Mouse (Mus musculus) stomach, embryonic 16.5 days (tissue): Measurements from ENCODE around the gene Vmn2r-ps159. TPM values are rescaled to one million over a fixed set of nuclear protein-coding genes. Genes with fewer than 3 reads are reported as not detected.
"Not testable (repeated sequence)": the region's sequence is repeated elsewhere in the genome, so short reads cannot be mapped to it uniquely, and the experiment has no call there.

ENCODE experiments used
- ATAC-seq: fragments of 200-750 bp; cut with Nextera tagmentation; 2 replicates; pipeline ENCODE4 v1.8.0; 2017; ENCODE audit warnings: moderate number of reproducible peaks, moderate TSS enrichment; ENCODE audit not compliant: insufficient read depth, low FRiP score
- H3K27ac ChIP-seq: fragments of 300-500 bp; sonication (generic); 2 replicates; pipeline ENCODE4 v1.5.1; 2014; ENCODE audit warnings: low read length
- H3K27me3 ChIP-seq: fragments of 300-500 bp; sonication (generic); 2 replicates; pipeline ENCODE4 v1.6.1; 2014; ENCODE audit warnings: low read length, control low read depth, mixed read lengths; ENCODE audit not compliant: control insufficient read depth, insufficient read depth
- H3K36me3 ChIP-seq: fragments of 300-500 bp; sonication (generic); 2 replicates; pipeline ENCODE4 v1.6.1; 2014; ENCODE audit warnings: low read length; ENCODE audit not compliant: control insufficient read depth, insufficient read depth
- H3K4me1 ChIP-seq: fragments of 300-500 bp; sonication (generic); 2 replicates; pipeline ENCODE4 v1.6.1; 2014; ENCODE audit warnings: low read length, control low read depth, mixed read lengths; ENCODE audit not compliant: control insufficient read depth, insufficient read depth
- H3K4me2 ChIP-seq: fragments of 300-500 bp; sonication (generic); 2 replicates; pipeline ENCODE4 v1.6.1; 2014; ENCODE audit warnings: low read depth, low read length, mixed read lengths
- H3K4me3 ChIP-seq: fragments of 300-500 bp; sonication (generic); replicated peaks from 2 replicates; pipeline ENCODE4 v1.5.1; 2014; ENCODE audit warnings: mild to moderate bottlenecking, low read length
- H3K9ac ChIP-seq: fragments of 300-500 bp; sonication (generic); 2 replicates; pipeline ENCODE4 v1.6.1; 2014; ENCODE audit warnings: low read length
- H3K9me3 ChIP-seq: fragments of 300-500 bp; sonication (generic); replicated peaks from 2 replicates; pipeline ENCODE4 v1.6.1; 2016; ENCODE audit warnings: low read length, control low read depth; ENCODE audit not compliant: control insufficient read depth
- WGBS: fragments of 180-500 bp; shearing (Covaris S2); extraction: QIAGEN DNeasy Blood & Tissue Kit; methylation state at CpG from one replicate; pipeline ENCODE4 v1.1.7; 2014; 5-methylcytosine and 5-hydroxymethylcytosine counted together
- polyA plus RNA-seq: library from polyadenylated mRNA; unstranded; fragments of >200 nt; fragmentation: Nextera tagmentation; extraction: Ambion mirVana; gene quantifications from 2 replicates; pipeline ENCODE4 v1.2.1, GENCODE M21; 2015

Vmn2r-ps159 gene
- polyA plus RNA-seq: not detected in 2 replicates

- H3K36me3 ChIP-seq, ATAC-seq, H3K27me3 ChIP-seq, H3K4me3 ChIP-seq, H3K27ac ChIP-seq, H3K9me3 ChIP-seq, H3K4me2 ChIP-seq, H3K4me1 ChIP-seq, H3K9ac ChIP-seq: not testable (repeated sequence)
- WGBS: 73% methylated on average over 3 of the region's 3 CpGs
These were observed at the start of gene Vmn2r-ps159 for GRCm38 (mm10) chr4:156330803-156331202. Gene Vmn2r-ps159, plus strand, starts transcription at chr4:156331103.

- not testable (repeated sequence) for H3K36me3 ChIP-seq, H3K27me3 ChIP-seq, H3K4me2 ChIP-seq, H3K9ac ChIP-seq, H3K4me3 ChIP-seq, H3K9me3 ChIP-seq, H3K4me1 ChIP-seq, H3K27ac ChIP-seq
- ATAC-seq: peak; percentile 48
- WGBS: 83% methylated on average over 4 of the region's 4 CpGs
These were observed 10.9 kb downstream of the Vmn2r-ps159 start for GRCm38 (mm10) chr4:156341601-156342504.

GRCm38 (mm10) chr4:156342569-156343325 is 11.8 kb downstream of the Vmn2r-ps159 start:
- H3K4me2 ChIP-seq: no peak overlapping the region
- no peak overlapping the region for H3K9ac ChIP-seq
- no peaks in the 10 kb centered on the region for H3K36me3 ChIP-seq
- no peak overlapping the region for H3K27ac ChIP-seq
- ATAC-seq: peak; percentile 79
- no peaks in the 10 kb centered on the region for H3K4me1 ChIP-seq
- H3K27me3 ChIP-seq: no peaks in the 10 kb centered on the region
- WGBS: 85% methylated on average over 2 of the region's 2 CpGs
- no peak overlapping the region for H3K4me3 ChIP-seq
- H3K9me3 ChIP-seq: peaks cover 8% of the 10 kb centered on the region; the same call in 1 of the 2 replicates

- Histone ChIP-seq H3K36me3 (no peaks in the 10 kb centered on the region), H3K9me3 (peaks cover 8% of the 10 kb centered on the region; the same call in 1 of the 2 replicates), H3K4me3 (no peak overlapping the region), H3K4me1 (no peaks in the 10 kb centered on the region), H3K9ac (no peak overlapping the region), H3K4me2 (no peak overlapping the region), H3K27ac (no peak overlapping the region), H3K27me3 (no peaks in the 10 kb centered on the region)
- WGBS: 96% methylated on average over 1 of the region's 1 CpGs
- ATAC-seq: peak; percentile 31; the same call in 1 of the 2 replicates
These were observed 12.4 kb downstream of the Vmn2r-ps159 start for GRCm38 (mm10) chr4:156343332-156343731.

GRCm38 (mm10) chr4:156356756-156357437 is 26.0 kb downstream of the Vmn2r-ps159 start:
- H3K36me3 ChIP-seq, H3K27me3 ChIP-seq, H3K4me2 ChIP-seq, H3K9me3 ChIP-seq, H3K4me3 ChIP-seq, H3K4me1 ChIP-seq, H3K27ac ChIP-seq, H3K9ac ChIP-seq: not testable (repeated sequence)
- 59% methylated on average over 3 of the region's 3 CpGs for WGBS
- peak; percentile 85 for ATAC-seq

Other genes with a start within 250 kb of the Vmn2r-ps159 start
- gene 9430015G10Rik, start 221.1 kb upstream of the Vmn2r-ps159 start, polyA plus RNA-seq: 26.8 and 32.3 TPM in 2 replicates
- gene Rnf223, start 200.6 kb upstream of the Vmn2r-ps159 start, polyA plus RNA-seq: 1.1 and 1.9 TPM in 2 replicates
- gene Agrn, start 133.6 kb upstream of the Vmn2r-ps159 start, polyA plus RNA-seq: 62.8 and 63.6 TPM in 2 replicates
- 1.4 and 2.3 TPM in 2 replicates for gene Isg15, start 130.3 kb upstream of the Vmn2r-ps159 start, polyA plus RNA-seq
- 2.3 and 2.4 TPM in 2 replicates for gene AW011738, start 127.8 kb upstream of the Vmn2r-ps159 start, polyA plus RNA-seq
- 3.6 and 5.4 TPM in 2 replicates for gene Perm1, start 115.2 kb upstream of the Vmn2r-ps159 start, polyA plus RNA-seq
- gene Plekhn1, start 96.2 kb upstream of the Vmn2r-ps159 start, polyA plus RNA-seq: 27.7 and 36.6 TPM in 2 replicates
- 53.6 and 56.3 TPM in 2 replicates for gene Noc2l, start 95.1 kb upstream of the Vmn2r-ps159 start, polyA plus RNA-seq
- 1.3 and 1.4 TPM in 2 replicates for gene Samd11, start 75.4 kb upstream of the Vmn2r-ps159 start, polyA plus RNA-seq